Mouse (Mus musculus) forebrain, embryonic 15.5 days (tissue): ENCODE measurements around the gene Cx3cr1. TPM values are rescaled to one million over a fixed set of nuclear protein-coding genes. Genes with fewer than 3 reads are reported as not detected.
A peak's percentile ranks its signal among the peaks of the same experiment; 100 is the strongest.

Experiments
- ATAC-seq: fragments of 200-750 bp; cut with Nextera tagmentation; replicated peaks from 2 replicates; pipeline ENCODE4 v1.8.0; 2017; ENCODE audit warnings: mild to moderate bottlenecking, moderate TSS enrichment, moderate library complexity
- H3K27ac ChIP-seq: fragments of 300-500 bp; sonication (generic); replicated peaks from 2 replicates; pipeline ENCODE4 v1.5.1; 2015; ENCODE audit warnings: mild to moderate bottlenecking, inconsistent platforms
- H3K27me3 ChIP-seq: fragments of 300-500 bp; sonication (generic); 2 replicates; pipeline ENCODE4 v1.6.1; 2015; ENCODE audit warnings: inconsistent platforms
- H3K36me3 ChIP-seq: fragments of 300-500 bp; sonication (generic); 2 replicates; pipeline ENCODE4 v1.6.1; 2015; ENCODE audit warnings: mild to moderate bottlenecking, inconsistent platforms
- H3K4me1 ChIP-seq: fragments of 300-500 bp; sonication (generic); 2 replicates; pipeline ENCODE4 v1.6.1; 2015; ENCODE audit warnings: inconsistent platforms
- H3K4me2 ChIP-seq: fragments of 300-500 bp; sonication (generic); replicated peaks from 2 replicates; pipeline ENCODE4 v1.6.1; 2015; ENCODE audit warnings: mild to moderate bottlenecking, inconsistent platforms
- H3K4me3 ChIP-seq: fragments of 300-500 bp; sonication (generic); 2 replicates; pipeline ENCODE4 v1.5.1; 2015; ENCODE audit warnings: mild to moderate bottlenecking, inconsistent platforms
- H3K9ac ChIP-seq: fragments of 300-500 bp; sonication (generic); replicated peaks from 2 replicates; pipeline ENCODE4 v1.6.1; 2015; ENCODE audit warnings: mild to moderate bottlenecking, inconsistent platforms
- H3K9me3 ChIP-seq: fragments of 300-500 bp; sonication (generic); 2 replicates; pipeline ENCODE4 v1.6.1; 2016; ENCODE audit warnings: inconsistent platforms
- WGBS: fragments of 180-500 bp; shearing (Covaris S2); methylation state at CpG from one replicate; pipeline ENCODE4 v1.1.7; 2015; ENCODE audit warnings: mixed read lengths; 5-methylcytosine and 5-hydroxymethylcytosine counted together
- polyA plus RNA-seq: library from polyadenylated mRNA; unstranded; fragments of >200 nt; fragmentation: Nextera tagmentation; extraction: Ambion mirVana; gene quantifications from 2 replicates; pipeline ENCODE4 v1.2.1, GENCODE M21; 2015

The Cx3cr1 gene
- polyA plus RNA-seq, 1 experiment from 2014 or later: 6.9 TPM

DNA sequence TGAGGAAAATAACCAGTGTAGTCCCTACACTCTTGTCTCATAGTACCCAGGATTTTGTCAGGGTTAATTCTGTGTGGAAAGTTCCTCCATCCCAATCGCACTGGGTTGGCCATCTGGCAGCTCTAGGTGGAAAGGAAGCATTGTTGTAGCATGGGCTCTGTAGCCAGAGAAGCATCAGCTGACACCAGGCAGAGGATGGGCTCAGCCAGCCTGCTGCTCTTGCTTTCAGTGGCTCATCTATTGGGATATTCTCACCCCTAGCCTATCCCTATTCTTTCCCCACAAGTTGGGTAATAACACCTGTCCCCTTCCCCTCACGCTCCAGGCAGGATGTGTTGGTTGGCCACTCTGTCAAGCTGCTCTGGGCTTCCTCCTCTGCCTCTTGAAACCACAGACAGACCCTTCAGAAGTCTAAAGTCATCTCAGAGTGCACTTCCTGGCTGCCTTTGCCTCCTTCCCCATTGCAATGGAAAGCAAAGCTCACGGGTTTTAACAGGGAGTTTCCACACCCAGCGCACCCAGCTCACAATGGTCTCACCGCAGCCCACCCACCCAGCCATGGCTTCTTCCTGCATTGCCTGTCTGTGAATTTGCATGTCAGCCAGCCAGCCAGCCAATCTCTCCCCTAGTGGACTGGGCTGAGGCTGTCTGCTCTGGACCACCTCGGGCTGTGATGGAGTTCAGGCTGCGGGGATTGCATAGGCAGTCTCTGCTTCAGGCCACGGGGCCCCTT lies 15.0 kb downstream of the Cx3cr1 start:
- H3K4me2 ChIP-seq: no peak overlapping the region
- no peaks in the 10 kb centered on the region for H3K9me3 ChIP-seq
- H3K4me1 ChIP-seq: no peaks in the 10 kb centered on the region
- H3K4me3 ChIP-seq: no peak overlapping the region
- WGBS: 45% methylated on average over 8 of the region's 8 CpGs
- no peak for ATAC-seq
- H3K9ac ChIP-seq: no peak overlapping the region
- no peak overlapping the region for H3K27ac ChIP-seq
- no peaks in the 10 kb centered on the region for H3K27me3 ChIP-seq
- no peaks in the 10 kb centered on the region for H3K36me3 ChIP-seq

DNA sequence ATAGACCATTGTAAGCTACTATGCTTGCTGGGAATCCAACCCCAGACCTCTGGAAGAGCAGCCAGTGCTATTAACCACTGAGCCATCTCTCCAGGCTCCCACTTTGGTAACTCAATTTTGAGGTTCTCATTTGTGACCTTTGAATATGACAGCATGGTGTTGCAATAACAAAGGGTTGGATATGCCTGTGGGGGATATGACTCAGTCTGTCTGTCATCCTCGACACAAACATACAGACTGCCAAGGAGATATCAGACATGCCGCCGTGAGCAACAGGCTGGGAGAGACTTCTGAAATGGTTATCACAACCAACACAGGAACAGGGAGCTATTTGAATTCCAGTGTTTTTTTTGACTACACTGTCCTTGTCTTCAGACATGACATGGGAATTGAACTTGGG lies 20.3 kb downstream of the Cx3cr1 start:
- 81% methylated on average over 3 of the region's 3 CpGs for WGBS
- Histone ChIP-seq H3K4me1 (no peaks in the 10 kb centered on the region), H3K27me3 (no peaks in the 10 kb centered on the region), H3K4me3 (no peak overlapping the region), H3K27ac (no peak overlapping the region), H3K9ac (no peak overlapping the region), H3K36me3 (no peaks in the 10 kb centered on the region), H3K9me3 (no peaks in the 10 kb centered on the region), H3K4me2 (no peak overlapping the region)
- ATAC-seq: no peak

DNA sequence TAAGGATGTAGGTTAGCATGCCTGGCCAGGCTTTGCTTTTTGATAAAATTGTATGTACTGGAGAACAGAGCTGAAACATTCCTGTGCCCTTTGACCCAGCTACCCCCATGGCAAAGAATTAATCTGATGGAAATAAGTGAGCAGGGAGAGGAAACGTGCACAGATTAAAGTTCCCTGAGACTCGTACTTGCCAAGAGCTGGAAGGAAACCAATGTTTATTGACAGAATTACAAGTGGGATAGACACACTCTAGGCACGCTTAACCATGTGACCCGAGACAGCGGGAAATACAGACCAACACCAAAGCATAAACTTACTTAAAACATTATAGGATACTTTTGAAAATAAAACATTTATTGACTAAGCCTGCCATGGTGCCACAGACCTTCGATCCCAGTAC lies 21.2 kb downstream of the Cx3cr1 start:
- no peak for ATAC-seq
- 66% methylated on average over 6 of the region's 6 CpGs for WGBS
- Histone ChIP-seq H3K27ac (no peak overlapping the region), H3K9ac (no peak overlapping the region), H3K9me3 (no peaks in the 10 kb centered on the region), H3K4me2 (no peak overlapping the region), H3K27me3 (no peaks in the 10 kb centered on the region), H3K36me3 (no peaks in the 10 kb centered on the region), H3K4me1 (0 out of 2 replicates have a peak, but pooled peaks cover 2% of the 10 kb centered on the region), H3K4me3 (no peak overlapping the region)

DNA sequence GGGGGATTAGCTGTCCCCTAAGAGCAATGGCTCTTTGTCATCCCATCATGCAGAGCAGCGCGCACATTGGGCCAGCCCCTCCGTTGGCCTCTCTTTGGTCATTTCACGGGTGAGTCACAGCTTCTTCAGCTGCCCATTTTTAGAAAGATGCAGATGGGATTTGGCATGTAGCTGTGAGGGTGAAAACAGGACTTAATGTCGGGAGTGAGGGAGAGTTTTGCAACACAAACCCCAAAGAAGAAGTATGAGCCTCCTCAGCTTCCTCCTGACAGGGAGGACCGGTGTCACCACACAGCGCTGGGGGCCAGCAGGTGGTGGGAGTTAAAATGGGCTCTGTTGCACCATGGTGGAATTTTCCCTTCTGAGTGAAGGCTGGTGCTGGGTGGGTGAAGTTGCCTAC lies 26.6 kb downstream of the Cx3cr1 start:
- Histone ChIP-seq H3K9me3 (no peaks in the 10 kb centered on the region), H3K4me2 (no peak overlapping the region), H3K4me1 (0 out of 2 replicates have a peak, but pooled peaks cover 3% of the 10 kb centered on the region), H3K27me3 (no peaks in the 10 kb centered on the region), H3K4me3 (no peak overlapping the region), H3K36me3 (no peaks in the 10 kb centered on the region), H3K27ac (no peak overlapping the region), H3K9ac (no peak overlapping the region)
- WGBS: 82% methylated on average over 7 of the region's 7 CpGs
- ATAC-seq: no peak

DNA sequence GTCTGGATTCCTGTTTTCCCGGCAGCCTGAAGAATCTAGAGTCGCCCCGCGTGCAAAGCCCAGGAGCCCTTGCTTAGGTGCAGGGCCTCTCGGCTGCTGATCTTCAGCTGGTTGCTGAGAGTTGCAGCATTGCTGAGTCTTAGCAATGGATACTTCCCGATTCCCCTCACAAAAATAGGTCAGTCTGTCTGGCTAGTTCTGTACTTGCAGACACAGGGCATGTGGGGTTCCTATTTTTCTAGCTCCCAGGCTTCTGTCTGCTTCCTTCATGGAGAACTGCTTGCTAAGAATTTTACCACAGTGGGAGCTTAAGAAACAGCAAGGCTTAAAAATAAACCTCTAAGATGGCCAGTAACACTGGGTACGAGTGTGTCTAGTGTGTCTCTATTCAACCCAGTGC lies 32.3 kb downstream of the Cx3cr1 start:
- Histone ChIP-seq H3K4me3 (no peak overlapping the region), H3K9me3 (no peaks in the 10 kb centered on the region), H3K27me3 (no peaks in the 10 kb centered on the region), H3K36me3 (no peaks in the 10 kb centered on the region), H3K4me1 (no peaks in the 10 kb centered on the region), H3K4me2 (no peak overlapping the region), H3K9ac (no peak overlapping the region), H3K27ac (no peak overlapping the region)
- ATAC-seq: no peak
- 91% methylated on average over 7 of the region's 7 CpGs for WGBS

DNA sequence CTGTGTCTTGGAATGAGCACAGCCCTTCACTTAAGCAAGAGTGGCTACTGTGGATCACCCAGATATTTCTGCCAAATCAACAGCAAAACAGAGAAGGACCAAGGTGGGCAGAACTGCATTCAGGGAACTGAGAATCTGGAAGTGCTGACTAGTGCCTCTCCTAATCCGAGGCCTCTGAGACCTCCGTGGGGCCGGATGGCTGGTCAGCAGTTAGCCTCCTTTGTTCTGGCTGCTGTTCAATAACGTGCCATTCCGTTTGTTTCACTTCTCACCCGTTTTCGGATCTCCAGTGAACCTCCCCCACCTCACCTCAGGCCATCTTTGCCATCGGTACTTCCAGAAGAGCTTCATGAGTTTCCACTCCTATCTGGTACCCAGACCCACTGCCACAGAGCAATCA lies 35.3 kb downstream of the Cx3cr1 start:
- Histone ChIP-seq H3K9ac (no peak overlapping the region), H3K27me3 (no peaks in the 10 kb centered on the region), H3K36me3 (no peaks in the 10 kb centered on the region), H3K4me3 (no peak overlapping the region), H3K9me3 (no peaks in the 10 kb centered on the region), H3K4me1 (no peaks in the 10 kb centered on the region), H3K27ac (no peak overlapping the region), H3K4me2 (no peak overlapping the region)
- 72% methylated on average over 8 of the region's 8 CpGs for WGBS
- ATAC-seq: no peak

DNA sequence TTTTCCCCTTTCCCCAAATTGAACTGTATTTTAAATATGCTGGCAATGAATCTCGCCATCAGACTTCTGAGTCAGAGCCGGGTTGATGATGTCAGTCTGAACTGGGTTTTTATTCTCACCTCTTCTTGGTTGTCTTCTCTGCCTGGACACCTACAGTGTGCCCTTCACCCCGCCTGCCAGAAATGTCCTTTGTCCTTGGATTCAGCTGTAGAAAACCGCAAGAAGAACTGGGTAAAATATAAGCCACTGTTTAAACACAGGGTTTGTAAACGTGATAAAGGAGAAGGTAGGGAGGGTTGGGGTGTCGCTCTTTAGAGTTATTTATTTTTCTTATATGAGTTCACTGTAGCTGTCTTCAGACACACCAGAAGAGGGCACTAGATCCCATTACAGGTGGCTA lies 37.0 kb downstream of the Cx3cr1 start:
- H3K4me2 ChIP-seq: no peak overlapping the region
- no peak overlapping the region for H3K27ac ChIP-seq
- no peaks in the 10 kb centered on the region for H3K27me3 ChIP-seq
- H3K9ac ChIP-seq: no peak overlapping the region
- WGBS: 93% methylated on average over 6 of the region's 6 CpGs
- H3K4me3 ChIP-seq: no peak overlapping the region
- ATAC-seq: no peak
- no peaks in the 10 kb centered on the region for H3K36me3 ChIP-seq
- no peaks in the 10 kb centered on the region for H3K9me3 ChIP-seq
- H3K4me1 ChIP-seq: 0 out of 2 replicates have a peak, but pooled peaks cover under 1% of the 10 kb centered on the region

DNA sequence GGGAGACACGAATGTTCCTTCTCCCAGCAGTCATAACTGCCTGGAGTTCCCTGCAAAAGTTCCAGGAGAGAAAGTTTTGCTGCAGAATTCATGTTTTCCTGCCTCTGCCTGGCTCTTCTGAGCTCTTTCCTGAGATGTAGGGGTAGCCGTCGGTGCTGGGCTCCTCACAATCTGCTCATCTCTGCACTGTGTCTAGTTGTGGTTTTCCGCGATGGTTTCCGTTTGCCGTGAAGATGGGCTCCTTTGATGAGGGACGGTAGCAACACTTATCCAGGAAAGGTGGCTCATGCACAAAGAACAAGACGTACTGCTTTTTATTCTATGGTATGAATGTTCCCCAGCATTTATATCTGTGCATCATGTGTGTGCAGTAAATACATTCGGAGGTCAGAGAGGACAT lies 39.3 kb downstream of the Cx3cr1 start:
- no peaks in the 10 kb centered on the region for H3K9me3 ChIP-seq
- H3K36me3 ChIP-seq: no peaks in the 10 kb centered on the region
- no peak overlapping the region for H3K4me3 ChIP-seq
- 90% methylated on average over 10 of the region's 10 CpGs for WGBS
- ATAC-seq: no peak
- no peak overlapping the region for H3K9ac ChIP-seq
- H3K27ac ChIP-seq: no peak overlapping the region
- H3K27me3 ChIP-seq: no peaks in the 10 kb centered on the region
- no peak overlapping the region for H3K4me2 ChIP-seq
- H3K4me1 ChIP-seq: 0 out of 2 replicates have a peak, but pooled peaks cover 8% of the 10 kb centered on the region

DNA sequence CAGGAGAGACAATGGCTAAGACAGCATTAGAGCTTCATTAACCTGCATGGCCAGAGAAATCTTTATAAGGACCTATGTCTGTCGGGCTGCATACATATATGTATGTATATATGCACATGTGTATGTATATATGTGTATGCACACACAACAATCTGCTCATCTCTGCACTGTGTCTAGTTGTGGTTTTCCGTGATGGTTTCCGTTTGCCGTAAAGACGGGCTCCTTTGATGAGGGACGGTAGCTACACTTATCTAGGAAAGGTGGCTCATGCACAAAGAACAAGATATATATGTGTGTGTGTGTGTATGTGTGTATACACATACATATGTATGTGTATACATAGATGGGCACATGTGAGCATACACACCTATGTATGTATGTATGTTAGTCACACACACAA lies 39.8 kb downstream of the Cx3cr1 start:
- Histone ChIP-seq H3K27me3 (no peaks in the 10 kb centered on the region), H3K4me3 (no peak overlapping the region)
- WGBS: 93% methylated on average over 6 of the region's 6 CpGs

DNA sequence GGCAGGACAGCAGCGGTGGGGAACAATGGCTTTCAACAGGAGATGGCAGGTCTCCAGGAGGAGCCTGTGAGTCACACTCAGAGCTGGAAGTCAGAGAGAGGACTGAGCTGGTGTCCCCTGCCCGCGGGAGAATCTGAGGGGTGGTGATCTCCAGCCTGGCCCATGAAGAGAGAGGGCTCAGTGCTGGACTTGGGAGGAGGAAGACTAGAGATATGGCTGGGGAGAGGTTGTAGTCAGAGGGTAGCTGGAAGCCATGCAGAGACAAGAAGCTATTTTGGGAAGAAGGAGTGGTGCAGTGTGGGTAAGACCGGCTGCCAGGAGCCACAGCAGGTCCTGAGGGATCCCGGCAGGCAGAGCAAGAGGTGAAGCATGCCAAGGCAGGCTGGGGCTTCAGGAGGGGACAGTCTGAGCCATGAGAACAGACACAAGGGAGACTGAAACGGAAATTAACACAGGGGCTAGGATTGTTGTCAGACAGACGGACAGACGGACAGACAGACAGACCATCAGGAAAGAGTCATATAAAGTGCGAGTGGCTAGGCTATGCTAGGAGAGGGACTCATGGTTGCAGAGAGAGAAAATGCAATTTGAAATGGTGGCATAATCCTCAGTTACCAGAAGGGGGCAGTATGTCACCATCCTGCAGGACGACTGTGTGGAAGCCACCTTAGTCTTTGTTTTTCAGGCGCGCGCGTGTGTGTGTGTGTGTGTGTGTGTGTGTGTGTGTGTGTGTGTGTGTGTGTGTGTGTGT lies 42.1 kb downstream of the Cx3cr1 start:
- no peak overlapping the region for H3K27ac ChIP-seq
- H3K4me2 ChIP-seq: no peak overlapping the region
- H3K9ac ChIP-seq: no peak overlapping the region
- no peak overlapping the region for H3K4me3 ChIP-seq
- no peaks in the 10 kb centered on the region for H3K9me3 ChIP-seq
- H3K36me3 ChIP-seq: no peaks in the 10 kb centered on the region
- 23% methylated on average over 14 of the region's 14 CpGs for WGBS
- ATAC-seq: peak; percentile 70
- H3K27me3 ChIP-seq: no peaks in the 10 kb centered on the region
- H3K4me1 ChIP-seq: 0 out of 2 replicates have a peak, but pooled peaks cover 12% of the 10 kb centered on the region

More for the DNA sequence above, 39.8 kb downstream of the Cx3cr1 start:
- ATAC-seq: no peak
- H3K4me1 ChIP-seq: 0 out of 2 replicates have a peak, but pooled peaks cover 8% of the 10 kb centered on the region
- H3K27ac ChIP-seq: no peak overlapping the region
- H3K9me3 ChIP-seq: no peaks in the 10 kb centered on the region
- no peaks in the 10 kb centered on the region for H3K36me3 ChIP-seq
- no peak overlapping the region for H3K4me2 ChIP-seq
- H3K9ac ChIP-seq: no peak overlapping the region

DNA sequence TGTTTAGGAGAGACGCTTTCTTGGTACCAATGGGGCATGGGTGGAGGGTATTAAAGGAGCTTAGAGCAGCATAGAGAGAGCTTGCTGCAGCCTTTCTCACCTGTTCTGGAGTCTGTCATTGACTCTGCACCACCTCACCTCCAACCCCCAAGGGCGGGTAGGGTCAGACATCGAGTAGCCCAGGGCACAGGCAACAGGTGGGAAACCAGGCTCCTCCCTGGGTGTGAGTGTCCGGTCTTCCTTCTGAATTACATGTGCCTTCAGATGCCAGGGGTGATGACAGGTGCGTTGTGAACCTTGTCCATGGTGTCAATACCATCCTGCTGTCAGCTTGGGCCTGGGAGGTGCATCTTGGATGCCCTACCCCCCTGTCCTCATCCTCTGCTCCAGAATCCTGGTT lies 45.1 kb downstream of the Cx3cr1 start:
- no peaks in the 10 kb centered on the region for H3K9me3 ChIP-seq
- no peak overlapping the region for H3K4me3 ChIP-seq
- no peaks in the 10 kb centered on the region for H3K36me3 ChIP-seq
- no peaks in the 10 kb centered on the region for H3K27me3 ChIP-seq
- H3K27ac ChIP-seq: no peak overlapping the region
- peaks cover 14% of the 10 kb centered on the region; the same call in 1 of the 2 replicates for H3K4me1 ChIP-seq
- H3K4me2 ChIP-seq: no peak overlapping the region
- 76% methylated on average over 5 of the region's 5 CpGs for WGBS
- no peak overlapping the region for H3K9ac ChIP-seq
- ATAC-seq: no peak

DNA sequence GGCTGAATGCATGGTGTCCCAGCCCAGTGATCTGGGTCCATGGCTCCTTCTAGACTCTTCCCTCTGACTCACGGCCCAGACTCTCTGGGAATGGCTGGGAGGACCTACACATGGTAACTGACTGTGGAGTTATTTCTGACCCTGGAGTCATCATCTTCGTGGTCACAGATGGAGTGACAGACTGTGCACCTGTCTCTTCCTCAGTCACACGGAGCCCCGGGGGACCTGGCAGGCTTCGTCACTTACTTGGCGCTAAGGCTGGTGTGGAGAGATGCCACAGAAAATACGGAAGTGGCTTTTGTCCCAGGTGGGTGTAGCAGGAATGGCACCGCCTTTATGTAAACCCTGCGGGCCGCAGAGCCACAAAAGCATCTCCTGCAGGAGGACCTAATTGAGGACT lies 45.5 kb downstream of the Cx3cr1 start:
- H3K9ac ChIP-seq: no peak overlapping the region
- 54% methylated on average over 10 of the region's 10 CpGs for WGBS

More for the DNA sequence above, 45.5 kb downstream of the Cx3cr1 start:
- Histone ChIP-seq H3K27ac (no peak overlapping the region), H3K4me1 (peaks cover 14% of the 10 kb centered on the region; the same call in 1 of the 2 replicates), H3K27me3 (no peaks in the 10 kb centered on the region), H3K36me3 (no peaks in the 10 kb centered on the region), H3K9me3 (no peaks in the 10 kb centered on the region), H3K4me2 (no peak overlapping the region), H3K4me3 (no peak overlapping the region)
- ATAC-seq: 0 out of 2 replicates have a peak, but pooled peaks have one; percentile 34
